Mouse (Mus musculus) liver, adult 2 months (tissue): ENCODE results near the gene Fbxo47.

ENCODE experiments used
- CTCF ChIP-seq: fragments of 200-500 bp; IDR thresholded peaks from 2 replicates; pipeline ENCODE4 v1.5.1; 2011; ENCODE audit warnings: low read depth, low read length, control low read depth
- POLR2A ChIP-seq: fragments of 200-500 bp; IDR thresholded peaks from 2 replicates; pipeline ENCODE4 v1.6.1; 2011; ENCODE audit warnings: low read length, control low read depth; ENCODE audit not compliant: insufficient read depth; ENCODE audit errors: extremely low read depth

DNA sequence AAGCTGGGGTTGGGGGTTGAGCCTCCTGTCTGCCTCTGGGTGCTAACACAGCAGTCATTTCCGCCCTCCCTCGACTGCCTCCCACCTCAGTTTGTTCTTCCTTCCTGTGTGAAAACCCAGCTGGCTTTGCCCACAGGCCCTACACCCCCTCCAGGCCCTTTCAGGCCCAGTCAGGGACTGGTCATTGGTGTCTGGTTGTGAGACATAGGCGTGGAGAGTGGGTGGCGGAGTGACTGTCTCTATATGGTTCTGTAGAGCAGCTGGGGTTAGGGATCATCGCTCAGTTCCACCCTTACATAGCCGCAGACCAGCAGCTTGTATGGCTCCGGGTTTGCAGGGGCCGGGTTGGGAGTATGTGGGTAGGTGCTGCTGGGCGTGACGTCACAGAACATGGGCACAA lies 58.7 kb downstream of the Fbxo47 start:
- TF ChIP-seq POLR2A (no peak), CTCF (no peak)
